Mouse (Mus musculus) gastrocnemius, postnatal 14 days (tissue): ENCODE results near the gene Ppp1r37. TPM values are rescaled to one million over a fixed set of nuclear protein-coding genes. Genes with fewer than 3 reads are reported as not detected.

Experiments
- DNase-seq: peaks from one replicate; pipeline ENCODE4 v3.0.0; 2021; ENCODE audit warnings: mixed read lengths
- intact Hi-C: fragments of 180-260 bp; cut with DNase I; formaldehyde crosslinking; loops from one replicate; pipeline ENCODE4 v1.15.1; 2025; ENCODE audit warnings: low total_unique reads
- total RNA-seq, 2 experiments: library from RNA; stranded (reverse); gene quantifications; 2 replicates each; pipeline ENCODE4 v1.2.3; 2021

Ppp1r37 gene
- total RNA-seq, 2 experiments from 2014 or later, result 34.4 to 34.5 TPM

DNA sequence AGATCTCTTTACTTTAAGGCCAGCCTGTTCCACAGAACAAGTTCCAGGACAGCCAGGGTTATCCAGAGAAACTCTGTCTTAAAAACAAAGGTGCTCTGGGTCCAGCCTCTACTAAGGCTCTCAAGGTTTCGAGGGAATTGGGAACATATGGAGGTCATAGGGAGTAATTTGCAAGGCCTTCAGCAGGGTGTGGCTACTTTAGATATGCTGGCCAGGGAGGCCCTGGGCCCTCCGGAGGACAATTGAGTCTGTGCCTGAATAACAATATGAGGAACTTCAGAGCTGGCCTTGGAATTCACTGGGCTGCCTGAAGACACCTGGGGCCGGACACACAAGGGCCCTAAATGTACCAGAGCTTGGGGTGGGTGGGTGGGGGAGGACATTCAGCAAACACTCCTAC lies 12.7 kb upstream of the Ppp1r37 start:
- DNase-seq, result no peak
- intact Hi-C loops, result no loop called here

GRCm38 (mm10) chr7:19573776-19574140 lies 10.9 kb upstream of the Ppp1r37 start:
- no peak for DNase-seq
- intact Hi-C loops, result no loop called here

DNA sequence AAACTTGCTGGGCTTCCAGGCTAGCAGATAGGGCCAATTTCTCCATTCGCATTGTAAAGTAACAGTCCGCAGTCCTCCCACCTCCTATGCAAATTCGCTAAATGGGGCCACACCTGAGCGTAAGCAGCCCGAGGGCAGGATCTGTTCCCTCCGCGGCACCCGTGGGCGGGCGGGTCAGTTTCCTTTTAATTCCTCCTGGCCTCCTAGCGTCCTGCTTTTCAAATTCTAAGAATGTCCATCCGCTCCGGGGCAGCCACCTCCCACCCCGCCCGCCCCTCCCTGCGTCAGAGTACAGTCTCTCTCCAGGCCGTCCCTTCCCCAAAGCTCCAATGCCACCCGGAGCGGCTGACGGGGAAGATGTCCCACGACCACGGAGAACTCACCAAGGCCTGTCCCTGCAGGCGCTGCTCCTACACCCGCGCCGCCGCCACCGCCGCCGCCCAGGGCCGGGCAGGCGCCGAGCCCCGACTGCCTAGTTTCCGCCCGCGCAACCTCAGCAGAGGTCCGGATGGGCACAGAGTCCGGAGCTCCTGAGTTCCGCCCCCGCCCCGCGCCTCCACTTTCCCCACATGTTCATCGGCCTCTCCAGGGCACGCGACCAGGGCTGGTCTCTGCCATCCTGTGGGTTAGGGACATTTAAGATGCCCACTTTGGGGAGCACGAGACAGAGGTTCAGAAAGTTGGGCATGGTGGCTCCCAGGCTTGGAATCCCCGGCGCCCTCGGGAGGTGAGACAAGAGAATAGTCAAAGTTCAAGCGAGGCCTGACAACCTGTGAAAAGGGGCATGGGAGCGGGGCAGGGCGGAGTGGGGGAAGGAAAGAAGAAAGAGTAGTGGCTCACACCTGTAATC lies 10.3 kb upstream of the Ppp1r37 start:
- intact Hi-C loops, result no loop called here
- DNase-seq, result peak; percentile 83

GRCm38 (mm10) chr7:19569647-19570046 lies 6.8 kb upstream of the Ppp1r37 start:
- intact Hi-C loops, result no loop called here
- no peak for DNase-seq

GRCm38 (mm10) chr7:19567426-19567825 lies 4.5 kb upstream of the Ppp1r37 start:
- DNase-seq, result no peak
- intact Hi-C loops, result no loop called here

- intact Hi-C loops, result no loop called here
- no peak for DNase-seq
Observed at GRCm38 (mm10) chr7:19565803-19566202, 2.9 kb upstream of the Ppp1r37 start.

GRCm38 (mm10) chr7:19564455-19564854 lies 1.6 kb upstream of the Ppp1r37 start:
- intact Hi-C loops, result no loop called here
- no peak for DNase-seq

DNA sequence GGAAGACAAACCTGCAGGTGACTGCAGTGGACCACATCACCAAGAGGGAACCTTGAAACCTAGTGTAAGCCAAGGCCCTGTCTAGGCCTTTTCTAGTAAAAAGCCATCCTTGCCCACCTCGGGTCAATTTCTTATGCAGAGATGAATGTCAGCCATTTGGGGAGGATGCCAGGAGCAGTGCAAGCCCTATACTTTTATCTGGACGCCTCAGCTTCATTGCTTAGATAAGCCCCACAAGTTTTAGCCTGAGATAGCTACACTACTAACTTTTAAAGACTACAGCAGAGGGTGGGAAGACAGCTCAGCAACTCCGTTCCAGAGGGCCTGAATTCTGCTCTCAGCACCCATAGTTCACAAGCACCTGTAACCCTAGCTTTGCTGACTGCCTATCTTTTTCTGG lies 1.0 kb upstream of the Ppp1r37 start:
- intact Hi-C loops, result no loop called here
- no peak for DNase-seq

DNA sequence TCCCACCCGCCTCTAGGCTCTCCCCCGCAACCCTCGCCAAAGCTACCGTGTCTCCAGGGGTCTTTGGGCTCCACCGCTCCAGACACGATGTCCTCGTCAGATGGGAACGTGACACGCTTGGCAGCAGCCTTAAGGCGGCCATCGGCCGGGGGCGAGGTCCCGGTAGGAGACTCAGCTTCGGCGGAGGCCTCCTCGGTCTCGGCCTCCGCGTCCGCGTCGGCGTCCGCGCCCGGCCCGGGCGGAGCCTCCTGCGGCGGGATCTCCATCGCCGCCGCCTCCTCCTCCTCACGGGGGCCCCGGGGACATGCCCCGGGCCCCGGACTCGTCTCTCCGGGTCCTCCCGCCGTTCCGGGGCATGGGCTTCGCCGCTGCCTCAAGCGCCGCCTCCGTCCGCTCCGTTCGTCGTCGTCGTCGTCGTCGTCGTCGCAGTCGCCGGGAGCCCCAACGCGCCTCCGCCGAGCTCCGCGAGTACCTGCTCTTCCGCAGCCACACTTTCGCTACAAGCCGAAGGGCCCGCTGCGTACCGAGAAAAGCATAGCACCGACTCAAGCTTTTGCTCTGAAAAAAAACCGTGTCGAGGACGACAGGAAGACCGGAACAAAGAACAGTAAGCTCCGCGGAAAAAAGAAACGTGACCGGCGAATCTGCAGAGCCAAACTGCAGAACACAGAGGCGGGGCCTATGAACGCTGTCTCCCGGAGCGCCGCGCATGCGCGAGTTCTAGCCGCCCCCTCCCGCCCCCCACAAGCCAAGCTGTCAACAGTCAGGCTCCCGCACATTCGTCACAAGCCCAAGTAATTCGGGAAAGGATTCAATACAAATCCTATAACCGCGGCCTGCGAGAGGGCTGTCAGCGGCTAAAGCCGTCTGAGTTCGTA lies 872 bp downstream of the Ppp1r37 start:
- peak; percentile 94 for DNase-seq
- intact Hi-C loops, result no loop called here

GRCm38 (mm10) chr7:19561431-19561764 lies 1.5 kb downstream of the Ppp1r37 start:
- DNase-seq, result no peak
- intact Hi-C loops, result no loop called here

- no peak for DNase-seq
- intact Hi-C loops, result no loop called here
Observed at GRCm38 (mm10) chr7:19560491-19561260, 2.2 kb downstream of the Ppp1r37 start.

DNA sequence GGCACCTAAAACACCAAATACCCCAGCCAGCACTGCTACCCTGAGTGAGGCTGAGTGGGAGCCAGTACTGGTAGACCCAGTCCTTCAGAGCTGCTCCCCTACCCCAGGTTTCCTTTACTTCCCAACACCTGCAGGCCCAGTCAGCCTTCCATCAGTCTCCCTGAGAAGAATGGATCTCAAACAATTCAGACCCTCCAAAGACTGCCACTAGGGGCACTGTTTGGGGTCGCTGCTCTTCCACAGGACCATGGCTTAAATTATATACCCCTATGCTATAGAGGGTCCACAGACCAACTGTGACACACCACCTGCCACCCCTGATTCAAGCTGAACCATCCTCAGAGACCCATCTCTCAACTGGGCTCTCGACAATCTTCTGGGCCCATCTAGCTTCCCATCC lies 3.9 kb downstream of the Ppp1r37 start:
- DNase-seq, result no peak
- intact Hi-C loops, result no loop called here

- intact Hi-C loops, result no loop called here
- no peak for DNase-seq
Observed at GRCm38 (mm10) chr7:19557982-19558900, 4.6 kb downstream of the Ppp1r37 start.

DNA sequence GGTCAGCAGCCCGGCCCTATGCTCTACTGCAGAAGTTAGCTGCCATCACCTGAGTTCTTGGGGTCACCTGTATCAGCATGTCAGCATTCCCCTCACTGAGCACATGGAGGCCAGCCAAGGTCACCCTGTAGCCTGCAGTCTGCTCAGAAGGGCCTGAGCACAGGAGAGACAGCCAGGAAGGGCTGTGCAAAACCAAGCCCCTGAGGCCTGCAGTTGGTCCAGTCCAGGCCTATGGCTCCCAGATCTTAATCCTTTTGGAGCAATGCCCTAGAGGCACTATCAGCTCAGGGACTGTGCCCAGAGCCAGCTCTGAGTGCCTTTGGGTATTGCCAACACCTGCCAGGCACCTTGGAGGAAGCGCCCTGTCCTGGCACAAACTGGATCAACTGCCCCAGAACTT lies 5.8 kb downstream of the Ppp1r37 start:
- no peak for DNase-seq
- intact Hi-C loops, result no loop called here

- DNase-seq, result no peak
- intact Hi-C loops, result no loop called here
Observed at GRCm38 (mm10) chr7:19554168-19554567, 8.7 kb downstream of the Ppp1r37 start.

DNA sequence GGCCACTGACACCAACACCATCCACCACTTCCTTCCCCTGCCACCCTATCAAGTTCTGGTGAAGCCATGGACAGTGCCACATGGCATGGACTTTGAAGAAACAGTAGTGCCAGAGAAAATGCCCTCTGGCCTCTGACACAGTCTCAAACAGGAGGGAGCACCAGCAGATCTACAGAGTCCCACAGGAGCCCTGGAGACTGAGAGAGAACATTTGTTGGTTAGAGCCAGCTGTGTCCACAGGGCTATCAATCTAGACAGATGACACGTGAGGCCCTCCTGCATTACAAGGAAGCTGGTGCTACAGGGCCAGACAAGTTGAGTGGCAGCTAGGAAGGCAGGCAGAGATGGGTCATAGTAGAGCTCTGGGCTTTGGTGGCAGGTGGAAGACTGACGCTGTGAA lies 10.4 kb downstream of the Ppp1r37 start:
- no peak for DNase-seq
- intact Hi-C loops, result no loop called here

GRCm38 (mm10) chr7:19551634-19552033 lies 11.2 kb downstream of the Ppp1r37 start:
- intact Hi-C loops, result no loop called here
- DNase-seq, result no peak

GRCm38 (mm10) chr7:19549394-19549793 lies 13.5 kb downstream of the Ppp1r37 start:
- DNase-seq, result no peak

GRCm38 (mm10) chr7:19547344-19547969 lies 15.4 kb downstream of the Ppp1r37 start:
- intact Hi-C loops, result no loop called here
- no peak for DNase-seq

More at GRCm38 (mm10) chr7:19549394-19549793, 13.5 kb downstream of the Ppp1r37 start:
- intact Hi-C loops, result no loop called here
